Mouse (Mus musculus) cerebellum, adult (tissue): Measurements from ENCODE around the gene Slc15a4.

Experiments
- ATAC-seq: cut with Nextera tagmentation; 2 replicates; pipeline ENCODE4 v1.9.2; 2017; ENCODE audit warnings: mild to moderate bottlenecking, moderate library complexity, mixed read lengths; ENCODE audit not compliant: insufficient number of reproducible peaks, low FRiP score, low TSS enrichment

Gene Slc15a4

DNA sequence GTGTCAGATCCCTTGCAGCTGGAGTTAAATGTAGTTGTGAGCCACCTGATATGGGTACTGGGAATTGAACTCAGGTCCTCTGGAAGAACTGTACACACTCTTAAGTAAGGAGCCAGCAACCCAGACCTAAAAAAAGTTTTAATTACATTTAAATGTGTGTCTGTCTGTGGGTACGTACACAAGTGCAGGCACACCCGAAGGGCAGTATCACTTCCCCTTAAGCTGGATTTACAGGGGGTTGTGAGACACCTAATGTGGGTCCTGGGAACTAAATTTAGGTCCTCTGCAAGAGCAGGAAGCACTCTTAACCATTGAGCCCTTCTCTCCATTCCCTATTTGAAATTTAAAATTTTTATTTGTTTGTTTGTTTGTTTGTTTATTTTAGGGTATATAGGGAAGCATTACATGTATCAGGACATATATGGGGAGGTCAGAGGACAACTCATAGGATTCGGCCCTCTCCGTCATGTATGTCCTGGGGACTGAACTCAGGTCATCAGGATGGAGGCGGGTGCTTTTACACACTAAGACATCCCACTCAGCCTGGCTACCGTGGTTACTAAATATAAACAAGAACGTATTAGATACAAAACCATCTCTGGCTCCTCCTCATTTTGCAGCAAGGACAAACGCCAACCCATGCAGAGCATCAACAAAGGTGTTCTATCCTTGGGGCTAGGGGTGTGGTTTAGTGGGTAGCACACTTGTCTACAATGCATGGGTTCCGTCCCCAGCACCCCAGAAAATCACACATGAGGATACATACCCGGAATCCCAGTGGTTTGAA, 8.1 kb downstream of the Slc15a4 start:
- no peak for ATAC-seq

DNA sequence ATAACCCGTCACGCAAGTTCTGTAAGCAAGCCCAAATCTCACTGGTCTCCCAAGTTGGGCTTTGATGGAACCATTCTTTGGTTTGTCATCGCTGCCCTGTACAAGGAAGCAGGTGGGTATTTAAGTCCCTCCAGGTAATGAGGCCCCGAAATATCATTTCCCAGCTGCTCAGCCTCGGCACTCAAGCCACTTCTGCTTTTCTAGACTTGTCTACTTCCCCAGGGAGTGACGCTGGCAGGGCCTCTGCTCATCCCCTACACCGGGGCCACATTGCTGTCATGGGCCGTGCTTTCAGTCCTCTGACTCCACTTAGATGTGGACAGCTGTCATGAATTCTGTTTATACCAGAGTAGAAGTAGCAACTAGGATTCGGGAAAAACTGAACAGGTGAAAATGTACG, 11.6 kb downstream of the Slc15a4 start:
- ATAC-seq: no peak

- no peak for ATAC-seq
Observed at GRCm38 (mm10) chr5:127620371-127620770, 12.3 kb downstream of the Slc15a4 start.

DNA sequence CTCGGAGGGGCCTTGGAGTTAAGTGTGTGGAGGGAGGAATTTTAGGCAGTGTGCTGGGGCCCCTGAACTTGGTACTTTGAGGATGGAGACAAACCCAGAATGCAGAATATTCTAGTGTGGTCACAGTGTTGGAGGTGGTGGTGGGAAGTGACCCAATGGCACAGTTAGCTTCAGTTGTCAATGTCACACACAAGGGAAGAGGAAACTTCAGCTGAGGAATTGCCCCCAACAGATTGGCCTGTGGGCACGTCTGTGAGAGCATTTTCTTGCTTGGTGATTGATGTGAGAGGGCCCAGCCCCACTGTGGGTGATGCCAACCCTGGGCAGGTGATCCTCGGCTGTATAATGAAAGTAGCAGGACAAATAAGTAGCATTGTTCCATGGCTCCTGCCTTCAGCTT, 13.9 kb downstream of the Slc15a4 start:
- ATAC-seq: no peak

- peak; percentile 92 for ATAC-seq
Observed at GRCm38 (mm10) chr5:127616884-127617635, 15.6 kb downstream of the Slc15a4 start.

DNA sequence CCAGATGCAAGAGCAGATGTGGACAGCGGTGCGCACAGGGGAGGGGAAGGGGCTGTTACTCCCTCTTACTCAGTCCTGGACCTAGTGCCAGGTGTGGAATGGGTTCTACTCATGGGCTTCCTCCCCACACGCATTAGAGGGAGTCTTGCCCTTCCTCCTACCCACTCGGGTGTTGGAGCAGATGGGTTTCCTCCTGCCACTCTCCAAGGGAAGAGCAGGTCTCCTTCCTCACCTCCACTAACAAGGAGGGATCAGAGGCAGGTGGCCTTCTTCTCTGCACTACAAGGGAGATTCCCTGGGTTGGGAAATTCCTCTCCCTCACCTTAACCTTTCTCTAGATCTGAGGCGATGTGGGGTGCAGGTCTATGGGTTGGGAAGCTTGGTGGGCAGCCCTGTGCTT, 16.5 kb downstream of the Slc15a4 start:
- no peak for ATAC-seq

- no peak for ATAC-seq
Observed at GRCm38 (mm10) chr5:127615459-127615858, 17.2 kb downstream of the Slc15a4 start.

DNA sequence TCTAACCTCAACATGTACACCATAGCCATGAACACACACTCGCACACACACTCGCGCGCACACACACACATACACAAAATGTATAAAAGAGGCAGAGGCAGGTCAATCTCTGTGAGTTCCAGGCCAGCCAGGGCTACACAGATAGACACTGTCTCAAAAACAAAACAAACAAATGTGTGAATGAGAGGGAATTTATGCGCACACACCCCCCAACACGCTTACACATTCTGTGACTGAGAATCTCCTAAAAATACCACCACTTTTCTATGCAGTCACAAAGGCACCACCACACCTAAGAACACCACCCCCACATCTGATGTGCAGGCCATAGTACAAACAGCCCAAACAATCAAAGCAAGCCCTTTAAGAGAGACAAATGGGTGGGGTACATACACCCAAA, 20.3 kb downstream of the Slc15a4 start:
- ATAC-seq: no peak

GRCm38 (mm10) chr5:127611881-127612280, 20.8 kb downstream of the Slc15a4 start:
- no peak for ATAC-seq

DNA sequence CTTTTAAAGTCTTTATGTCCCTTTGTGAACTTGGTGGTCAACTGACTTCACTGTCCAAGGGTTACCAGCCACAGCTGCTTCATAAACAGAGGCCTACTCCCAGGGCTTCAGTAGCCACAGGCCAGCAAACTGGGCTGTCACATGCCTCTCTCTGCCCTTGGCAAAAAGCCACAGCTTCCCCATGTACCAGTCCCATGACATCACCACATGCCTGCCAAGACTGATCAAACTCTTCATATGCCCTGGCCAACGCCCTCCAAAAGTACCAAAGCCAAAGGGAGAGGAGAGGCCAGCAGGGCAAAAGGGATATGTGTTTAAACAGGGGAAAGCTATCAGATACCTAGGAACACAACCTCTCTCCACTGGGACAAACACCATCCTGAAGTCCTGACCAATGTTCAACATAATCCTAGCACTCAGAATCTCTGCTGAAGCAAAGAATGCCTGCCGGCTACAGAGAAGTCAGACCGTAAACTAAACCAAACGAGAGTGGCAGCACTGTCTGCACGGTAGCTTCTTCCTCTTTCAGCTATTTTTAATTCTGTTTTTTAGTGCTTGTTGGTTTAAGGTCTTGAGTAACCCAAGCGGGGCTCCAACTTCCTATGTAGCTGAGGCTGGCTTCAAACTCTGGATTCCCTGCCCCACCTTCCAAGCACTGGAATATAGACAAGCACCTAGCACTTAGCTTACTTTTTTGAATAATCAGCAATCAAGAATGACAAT, 21.7 kb downstream of the Slc15a4 start:
- ATAC-seq: no peak

DNA sequence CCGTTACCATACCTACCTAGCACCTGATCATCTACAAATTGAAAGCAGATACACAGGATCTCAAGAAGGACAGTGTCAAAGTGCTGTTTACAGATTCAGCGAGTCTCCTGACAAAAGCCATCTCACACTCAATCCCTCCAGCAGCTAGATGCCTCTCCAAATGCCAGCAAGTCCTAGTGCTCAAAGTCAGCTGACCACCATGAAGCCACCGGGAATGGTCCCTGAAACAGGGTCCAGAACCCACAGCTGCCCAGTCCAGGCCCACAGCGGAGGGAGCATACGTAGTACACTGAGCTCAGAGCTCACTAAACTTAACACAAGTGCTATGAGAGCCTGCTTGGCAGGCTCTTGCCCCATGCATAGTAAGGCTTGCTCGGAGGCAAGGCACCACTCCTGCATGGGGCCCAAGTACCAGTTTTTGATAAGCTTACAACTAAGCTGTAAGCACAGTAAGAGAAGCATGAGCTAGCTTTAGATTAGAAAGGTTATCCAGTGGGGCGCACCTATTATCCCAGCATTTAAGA, 23.4 kb downstream of the Slc15a4 start:
- no peak for ATAC-seq

DNA sequence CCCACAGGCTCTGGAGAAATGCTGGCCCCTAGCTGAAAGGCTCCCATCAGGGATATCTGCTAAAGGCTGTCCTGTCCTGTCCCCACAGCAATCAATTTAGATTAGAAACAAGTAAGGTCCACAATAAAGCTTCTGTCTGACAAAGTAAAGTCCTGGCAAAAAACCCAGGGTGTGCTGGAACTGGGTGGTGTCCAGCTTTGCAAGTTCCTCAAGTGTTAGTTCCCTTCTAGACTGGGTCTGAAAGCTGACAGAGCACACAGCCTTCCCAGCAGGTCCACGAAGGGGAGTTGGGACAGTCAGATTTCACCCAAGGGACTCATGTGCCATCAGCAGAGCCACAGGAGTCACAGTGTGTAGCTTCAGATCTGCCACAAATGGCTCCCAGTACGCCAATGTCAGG, 25.2 kb downstream of the Slc15a4 start:
- ATAC-seq: no peak

DNA sequence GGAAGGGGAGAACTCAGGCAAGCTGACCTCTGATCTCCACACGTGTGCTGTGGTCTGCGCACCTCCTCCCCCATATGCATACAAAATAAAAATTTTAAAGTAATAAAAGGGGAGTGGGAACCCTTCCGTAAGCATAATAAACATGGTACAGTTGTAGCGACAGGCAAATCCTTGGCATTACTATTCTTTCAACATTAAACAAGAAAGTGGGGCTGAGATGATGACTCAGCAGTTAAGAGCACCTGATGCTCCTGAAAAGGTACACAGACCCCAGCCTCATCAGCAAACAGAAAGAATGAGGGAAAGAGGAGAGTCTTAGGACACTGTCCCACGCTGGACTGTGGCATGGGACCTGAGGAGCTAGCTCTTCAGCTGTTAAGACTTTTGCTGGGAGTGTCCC, 29.7 kb downstream of the Slc15a4 start:
- no peak for ATAC-seq

DNA sequence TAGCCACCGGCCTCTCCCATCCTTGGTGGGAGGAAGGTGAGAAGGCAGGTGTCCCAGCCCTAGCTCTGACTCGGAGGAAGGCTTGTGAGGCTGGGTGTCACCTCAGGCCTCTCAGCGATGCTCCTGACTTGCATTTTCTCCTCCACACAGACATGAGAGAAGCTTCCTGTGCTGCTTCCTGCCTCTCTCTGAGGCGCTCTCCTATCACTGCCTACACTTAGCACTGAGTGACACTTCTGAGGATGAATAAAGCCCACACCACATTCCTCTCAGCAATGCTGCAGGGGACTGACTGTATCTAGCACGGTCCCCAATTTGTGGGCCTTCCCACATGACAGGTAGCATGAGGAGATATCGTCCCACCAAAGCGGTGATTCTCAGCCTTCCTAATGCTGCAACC, 35.8 kb downstream of the Slc15a4 start:
- no peak for ATAC-seq

GRCm38 (mm10) chr5:127595676-127596075, 37.0 kb downstream of the Slc15a4 start:
- no peak for ATAC-seq

- no peak for ATAC-seq
Observed at GRCm38 (mm10) chr5:127592854-127593253, 39.8 kb downstream of the Slc15a4 start.

DNA sequence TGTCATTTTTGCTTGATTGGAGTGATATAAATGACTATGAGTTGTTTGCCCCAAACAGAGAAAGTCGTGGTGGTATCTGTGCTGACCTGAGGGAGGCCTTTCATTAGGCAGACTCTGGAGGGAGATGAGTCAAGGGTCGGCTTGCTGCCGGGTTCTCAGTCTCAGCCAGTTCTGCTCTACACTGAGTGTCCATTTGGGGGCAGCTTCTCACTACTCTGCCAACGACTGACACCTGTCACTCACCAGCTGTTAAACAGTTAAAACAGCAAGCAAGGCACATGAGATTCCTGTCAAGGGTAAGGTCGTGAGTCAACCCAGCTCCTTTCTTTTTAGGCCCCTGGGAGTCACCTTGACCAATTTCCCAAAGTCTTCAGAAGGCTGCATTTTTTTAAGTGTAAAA, 40.3 kb downstream of the Slc15a4 start:
- ATAC-seq: no peak

DNA sequence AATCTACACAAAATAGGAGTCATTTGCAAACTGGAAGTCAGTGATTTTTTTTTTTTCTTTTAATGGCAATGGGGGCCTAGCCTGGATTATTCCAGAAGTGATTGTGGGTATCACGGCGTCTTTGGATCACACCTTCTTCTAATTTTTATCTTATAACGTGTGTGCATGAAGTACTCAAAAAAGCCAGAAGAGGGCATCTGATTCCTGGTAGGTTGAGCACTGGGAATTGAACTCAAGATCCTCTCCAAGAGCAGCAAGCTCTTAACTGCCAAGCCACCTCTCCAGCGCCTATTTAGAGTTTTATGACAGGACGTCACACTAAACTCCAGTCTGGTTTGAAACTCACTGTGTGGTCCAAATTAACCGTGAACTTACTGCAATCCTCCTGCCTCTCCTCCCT, 44.8 kb downstream of the Slc15a4 start:
- ATAC-seq: no peak

GRCm38 (mm10) chr5:127583658-127584057, 49.0 kb downstream of the Slc15a4 start:
- ATAC-seq: no peak

DNA sequence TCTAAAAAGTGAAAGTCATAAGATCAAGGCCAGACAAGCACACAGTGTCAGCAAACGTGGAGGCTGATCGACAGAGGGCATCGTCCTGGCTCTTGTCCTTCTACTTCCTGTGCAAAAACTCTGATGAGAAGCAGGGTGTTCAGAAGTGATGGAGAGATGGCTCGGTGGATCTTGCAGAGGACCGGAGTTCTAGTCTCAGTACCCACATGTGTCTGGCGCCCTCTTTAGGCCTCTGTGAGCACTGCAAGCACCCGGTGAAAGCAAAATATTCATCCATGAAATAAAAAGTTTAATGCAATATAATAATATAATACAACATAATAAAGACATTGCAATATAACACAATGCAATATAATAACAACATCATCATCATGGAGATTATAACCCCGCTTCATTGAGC, 55.3 kb downstream of the Slc15a4 start:
- ATAC-seq: no peak

DNA sequence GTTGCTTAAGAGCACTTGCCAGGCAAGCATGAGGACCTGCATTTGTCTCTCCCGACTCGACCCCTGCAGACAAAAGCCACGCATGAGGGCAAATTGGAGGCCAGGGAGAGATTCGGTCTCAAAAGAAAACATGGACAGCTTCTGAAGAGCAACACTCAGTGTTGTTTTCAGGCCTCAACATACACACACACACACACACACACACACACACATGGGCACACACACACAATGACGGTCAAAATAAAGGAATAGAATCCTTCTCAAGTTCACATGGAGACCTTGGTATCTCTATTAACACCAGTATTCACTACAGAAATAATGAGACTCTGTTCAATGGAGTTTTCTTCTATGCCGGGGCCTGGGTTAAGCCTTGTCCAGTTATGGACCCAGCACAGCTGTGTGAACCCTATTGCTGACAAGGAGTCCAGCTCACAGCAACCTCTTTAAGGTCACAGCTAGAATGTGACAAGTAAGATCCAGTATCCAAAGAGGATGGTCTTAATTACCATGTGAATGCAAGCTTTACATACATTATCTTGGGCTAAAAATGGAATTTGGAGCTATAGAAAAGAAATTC, 65.4 kb downstream of the Slc15a4 start:
- ATAC-seq: no peak
